Mouse (Mus musculus) adrenal gland, adult (tissue): ENCODE measurements around the gene Trim41.
"Not testable (repeated sequence)": the region's sequence is repeated elsewhere in the genome, so short reads cannot be mapped to it uniquely, and the experiment has no call there.

Experiments
- DNase-seq, 2 experiments: peaks; one replicate each; pipeline ENCODE4 v3.0.0; 2022 to 2023; ENCODE audit warnings: low spot score in 1 of 2; ENCODE audit not compliant: inconsistent age in 2 of 2

Gene Trim41

DNA sequence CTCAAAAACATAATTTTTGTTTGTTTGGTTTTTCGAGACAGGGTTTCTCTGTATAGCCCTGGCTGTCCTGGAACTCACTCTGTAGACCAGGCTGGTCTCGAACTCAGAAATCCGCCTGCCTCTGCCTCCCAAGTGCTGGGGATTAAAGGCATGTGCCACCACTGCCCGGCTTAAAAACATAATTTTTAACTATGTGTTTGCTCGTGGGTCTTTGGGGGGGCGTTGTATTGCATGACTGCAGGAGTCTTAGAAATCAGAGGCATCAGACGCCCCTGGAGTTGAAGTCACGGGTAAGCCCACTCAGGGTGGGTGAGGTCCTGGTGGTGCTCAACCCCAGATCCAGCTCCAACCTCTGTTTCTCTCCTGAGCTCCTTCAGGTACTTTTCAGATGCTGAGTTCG is 25.3 kb downstream of the Trim41 start:
- DNase-seq, result not testable (repeated sequence)

DNA sequence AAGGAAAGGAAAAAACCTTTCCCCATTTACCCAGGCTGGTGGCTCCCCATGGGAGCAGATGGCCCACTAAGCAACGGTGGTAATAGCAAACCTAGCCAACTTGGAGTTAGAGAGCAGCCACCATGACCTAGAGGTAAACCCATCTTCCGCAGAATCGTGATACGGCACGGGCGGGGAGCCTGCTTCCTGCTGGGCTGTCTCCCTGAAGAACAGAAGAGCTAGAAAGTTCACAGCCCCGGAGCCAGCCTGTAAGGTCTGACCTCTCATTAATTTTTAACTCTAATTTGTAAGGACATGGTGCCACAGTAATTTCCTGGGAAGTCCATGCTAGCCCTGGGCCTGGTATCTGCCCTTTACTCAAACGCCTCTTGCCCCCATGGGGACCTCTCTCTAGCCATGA is 26.2 kb downstream of the Trim41 start:
- DNase-seq, result peak in 1 of 2 experiments; percentile 26

DNA sequence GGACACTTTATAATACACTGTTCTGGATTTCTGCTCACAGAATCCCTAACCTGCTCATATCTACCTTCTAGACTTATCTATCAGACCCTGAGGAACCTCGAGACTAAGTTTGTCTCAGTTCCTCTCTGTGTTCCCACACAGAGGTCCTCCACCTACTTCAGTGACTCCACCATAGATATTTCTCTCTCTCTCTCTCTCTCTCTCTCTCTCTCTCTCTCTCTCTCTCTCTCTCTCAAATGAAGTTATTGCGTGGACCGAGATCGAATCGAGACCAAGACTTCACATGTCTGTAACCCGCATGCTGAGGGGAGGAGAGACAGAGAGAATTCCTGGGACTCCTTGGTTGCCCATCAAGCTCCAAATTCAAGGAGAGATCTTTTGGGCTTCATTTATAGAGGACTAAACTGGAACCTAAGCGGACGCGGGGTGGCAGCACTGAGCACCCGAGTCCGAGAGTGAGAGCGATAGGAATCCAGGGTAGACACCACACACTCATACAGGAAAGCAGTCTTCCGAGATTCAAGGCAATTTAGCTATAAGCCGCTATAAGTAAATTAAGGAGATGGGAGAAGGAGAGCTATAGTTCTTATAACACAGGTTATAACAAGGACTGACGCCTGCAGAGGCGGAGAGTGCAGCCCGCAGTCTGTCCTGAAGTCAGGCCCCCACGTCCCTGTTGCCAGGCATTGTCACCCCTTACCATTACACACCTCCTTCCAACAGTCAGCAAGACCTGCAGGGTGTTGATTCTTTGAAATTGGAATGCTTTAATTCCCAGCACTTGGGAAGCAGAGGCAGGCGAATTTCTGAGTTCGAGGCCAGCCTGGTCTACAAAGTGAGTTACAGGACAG is 27.0 kb downstream of the Trim41 start:
- DNase-seq, result peak; percentile 84 to 96

DNA sequence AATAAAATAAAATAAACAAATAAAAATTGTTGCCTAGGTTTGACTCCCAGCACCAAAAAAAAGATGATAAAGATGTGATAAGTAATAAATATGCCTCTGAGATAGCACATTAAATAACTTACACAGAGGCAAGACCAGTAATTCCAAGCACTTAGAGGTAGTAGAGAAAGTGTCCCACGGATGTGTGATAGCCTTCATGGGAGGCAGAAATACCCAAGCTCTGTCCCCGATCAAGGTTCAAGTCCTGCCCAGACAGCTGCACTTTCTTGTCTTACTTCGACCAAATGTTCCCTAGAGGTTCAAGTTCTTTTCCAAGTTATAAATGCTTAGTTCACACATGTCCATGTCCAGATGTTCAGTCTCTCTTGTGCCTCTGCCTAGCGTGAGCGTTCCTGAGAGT is 27.9 kb downstream of the Trim41 start:
- DNase-seq, result no peak

DNA sequence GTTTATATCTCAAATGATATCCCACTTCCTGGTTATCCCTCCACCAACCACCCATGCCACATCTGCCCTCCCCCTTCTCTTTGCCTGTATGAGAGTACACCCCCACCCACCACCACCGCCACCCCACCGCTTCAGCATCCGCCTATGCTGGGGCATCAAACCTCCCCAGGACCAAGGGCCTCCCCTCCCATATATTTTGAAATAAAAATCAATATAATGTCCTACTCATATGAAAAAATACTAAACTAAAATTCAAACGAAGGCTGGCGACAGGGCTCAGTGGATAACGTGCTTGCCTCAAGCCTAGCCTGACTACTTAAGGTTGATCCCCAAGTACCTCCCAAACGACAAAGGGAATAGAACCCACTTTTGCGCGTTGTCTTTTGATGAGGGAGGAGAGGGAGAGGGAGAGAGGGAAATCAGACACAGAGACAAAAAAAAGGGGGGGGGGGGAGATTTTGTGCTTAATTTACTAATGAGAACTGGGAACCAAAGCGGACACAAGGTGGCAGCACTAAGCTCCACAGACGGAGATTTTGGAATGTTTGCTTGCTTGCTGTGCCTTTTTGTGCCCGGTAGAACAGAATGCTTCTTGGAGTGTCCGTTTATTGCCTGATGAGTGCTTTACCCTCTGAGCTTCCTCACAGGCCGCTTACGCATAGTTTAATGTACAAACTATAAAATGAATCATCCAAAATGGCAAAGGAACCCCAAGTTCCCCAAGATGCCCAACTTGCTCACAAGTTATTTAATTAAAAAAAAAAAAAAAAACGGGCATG is 28.7 kb downstream of the Trim41 start:
- DNase-seq, result peak; percentile 72 to 93

DNA sequence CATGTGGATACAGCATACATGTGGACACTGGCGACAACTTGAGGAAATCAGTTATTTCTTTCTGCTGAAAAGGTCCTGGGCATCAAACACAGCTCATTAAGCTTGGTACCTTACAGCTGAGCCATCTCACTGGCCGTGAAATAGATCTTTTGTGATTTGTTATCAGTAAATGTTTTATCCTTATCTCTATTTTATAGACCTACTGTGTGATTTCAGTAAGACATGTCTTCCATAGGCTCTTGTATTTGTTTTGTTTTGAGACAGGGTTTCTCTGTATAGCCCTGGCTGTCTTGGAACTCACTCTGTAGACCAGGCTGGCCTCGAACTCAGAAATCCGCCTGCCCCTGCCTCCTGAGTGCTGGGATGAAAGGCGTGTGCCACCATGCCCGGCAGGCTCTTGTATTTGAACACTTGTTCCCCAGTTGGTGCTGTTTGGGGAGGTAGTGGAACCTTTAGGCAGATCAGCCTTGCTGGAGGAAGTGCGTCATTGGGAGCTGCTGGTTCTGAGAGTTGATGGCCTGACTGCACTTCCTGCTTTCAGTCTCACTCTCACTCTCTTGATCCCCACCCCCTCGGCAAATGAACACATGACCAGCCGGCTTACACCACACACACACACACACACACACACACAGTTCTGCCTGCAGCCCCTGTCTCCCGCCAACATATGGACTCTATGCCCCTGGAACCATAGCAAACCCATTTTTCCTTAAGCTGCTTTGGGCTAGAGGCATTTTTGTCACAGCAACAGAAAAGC is 29.5 kb downstream of the Trim41 start:
- DNase-seq, result peak in 1 of 2 experiments; percentile 50

DNA sequence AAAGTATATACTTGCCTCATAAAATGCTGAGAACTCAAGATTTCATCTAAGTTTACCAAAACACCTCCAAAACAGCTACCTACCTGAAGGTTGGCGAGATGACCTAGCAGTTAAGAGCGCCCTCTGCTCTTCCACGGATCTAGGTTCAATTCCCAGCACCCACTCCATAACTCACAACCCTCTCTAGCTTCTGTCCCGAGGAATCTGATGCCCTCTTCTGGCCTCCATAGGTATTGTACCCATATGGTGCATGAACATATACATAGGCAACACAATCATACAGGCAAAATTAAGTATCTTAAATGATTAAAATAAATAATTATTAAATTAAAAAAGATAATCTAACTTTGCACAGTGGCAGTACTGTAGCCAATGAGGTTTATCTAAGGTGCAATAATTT is 34.9 kb downstream of the Trim41 start:
- no peak for DNase-seq

DNA sequence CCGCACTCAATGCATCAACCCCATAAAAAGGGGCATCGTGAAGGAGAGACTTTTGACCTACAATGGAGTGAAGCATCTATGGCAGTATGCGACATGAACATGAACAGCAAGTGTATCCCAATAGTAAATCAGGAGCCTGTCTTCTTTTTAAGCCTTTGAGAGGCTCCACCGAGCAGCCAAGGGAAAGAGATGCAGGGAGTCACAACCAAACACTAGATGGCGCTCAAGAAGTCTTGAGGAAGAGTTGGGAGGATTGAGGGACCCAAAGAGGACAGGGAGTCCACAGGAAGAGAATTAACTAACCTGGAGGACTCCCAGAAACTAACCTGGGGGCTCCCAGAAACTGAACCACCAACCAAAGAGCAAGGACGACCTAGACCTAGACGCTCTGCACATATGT is 37.7 kb downstream of the Trim41 start:
- DNase-seq, result peak in 1 of 2 experiments; percentile 80

DNA sequence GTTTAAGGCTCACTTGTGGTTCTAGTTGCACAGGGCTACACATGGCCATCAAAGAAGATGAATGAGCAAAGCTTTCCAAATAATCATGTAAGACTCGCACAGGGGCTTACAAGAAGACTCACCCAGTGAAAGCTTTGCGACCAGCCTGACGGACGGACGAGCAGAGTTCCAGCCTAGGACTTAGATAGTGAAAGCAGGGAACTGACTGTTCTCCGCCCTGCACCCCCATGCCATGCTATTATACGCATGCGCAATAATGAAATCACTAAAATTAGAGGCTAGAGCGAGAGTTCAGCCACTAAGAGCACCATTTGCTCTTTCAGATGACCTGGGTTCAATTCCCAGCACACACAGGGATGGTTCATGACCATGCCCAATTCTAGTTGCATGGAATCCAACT is 39.9 kb downstream of the Trim41 start:
- DNase-seq, result no peak

DNA sequence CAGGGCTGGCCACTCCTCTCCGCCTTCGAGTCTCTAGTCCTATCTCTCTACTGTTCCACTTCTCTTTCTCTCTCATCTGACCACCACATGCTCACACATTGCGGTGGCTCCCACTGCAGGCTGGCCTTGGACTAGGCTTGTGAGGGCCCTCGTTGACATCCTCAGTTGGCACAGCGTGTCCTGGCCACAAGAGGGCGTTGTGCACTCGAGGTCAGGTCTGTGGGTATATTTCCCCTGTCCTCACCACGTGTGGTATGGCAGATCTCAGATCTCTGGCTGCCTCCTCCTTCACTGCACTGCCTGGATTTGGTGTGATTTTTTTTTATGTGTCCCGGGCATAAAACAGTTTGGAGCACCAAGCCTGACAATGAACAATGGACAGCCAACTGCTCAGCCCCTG is 40.5 kb downstream of the Trim41 start:
- DNase-seq, result peak in 1 of 2 experiments; percentile 30

DNA sequence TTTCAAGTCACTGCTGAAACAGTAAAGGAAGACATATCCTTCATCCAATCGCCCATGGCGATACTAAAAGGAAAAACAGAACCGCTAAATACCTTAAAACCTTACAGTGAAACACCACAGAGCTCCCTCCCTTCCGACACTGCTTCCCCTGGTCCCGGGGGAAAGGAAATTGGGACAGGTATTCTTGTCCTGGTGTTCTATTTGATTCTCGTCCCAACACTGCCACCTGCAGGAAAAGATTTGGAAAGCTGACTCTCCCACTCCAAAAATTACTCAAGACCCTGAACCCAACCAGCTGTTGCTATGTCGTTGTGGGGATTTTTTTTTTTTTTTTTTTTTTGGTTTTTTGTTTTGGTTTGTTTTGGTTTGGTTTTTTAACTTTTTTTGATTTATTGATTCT is 41.7 kb downstream of the Trim41 start:
- peak in 1 of 2 experiments; percentile 87 for DNase-seq

DNA sequence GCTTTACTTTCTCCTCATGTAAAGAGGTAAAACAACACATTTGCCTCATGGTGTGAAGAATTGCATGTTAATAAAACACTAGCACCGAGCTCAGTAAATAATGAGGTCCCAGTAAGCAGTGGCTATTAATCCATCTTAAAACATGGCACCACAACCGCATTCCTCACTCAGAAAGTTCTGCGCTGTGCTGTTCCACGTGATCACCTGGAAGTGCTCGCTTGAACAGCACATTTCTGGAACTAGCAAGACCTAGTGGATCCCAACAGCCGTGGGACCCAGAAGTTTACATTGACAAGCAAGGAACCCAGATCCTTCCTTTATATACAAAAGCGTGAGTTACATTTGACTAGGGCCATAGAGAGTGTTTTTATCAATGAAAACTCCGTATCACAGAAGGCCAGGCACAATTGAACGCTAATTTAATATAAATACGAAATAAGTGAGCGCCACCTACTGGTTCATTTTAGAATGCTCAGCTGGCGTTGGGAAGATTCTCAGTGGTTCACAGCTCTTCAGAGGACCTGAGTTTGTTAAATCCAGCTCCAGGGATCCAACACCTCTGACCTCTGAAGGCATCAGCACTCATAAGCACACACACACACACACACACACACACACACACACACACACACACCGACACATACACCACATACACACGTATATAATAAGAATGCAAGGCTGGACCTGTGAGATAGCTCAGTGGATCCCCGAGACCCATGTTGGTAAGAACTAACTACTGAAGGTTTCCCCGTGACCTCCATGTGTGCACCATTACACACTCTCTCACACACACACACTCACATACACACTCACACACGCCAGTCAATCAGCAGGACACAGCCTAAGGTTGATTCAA is 42.5 kb downstream of the Trim41 start:
- DNase-seq, result peak in 1 of 2 experiments; percentile 81

DNA sequence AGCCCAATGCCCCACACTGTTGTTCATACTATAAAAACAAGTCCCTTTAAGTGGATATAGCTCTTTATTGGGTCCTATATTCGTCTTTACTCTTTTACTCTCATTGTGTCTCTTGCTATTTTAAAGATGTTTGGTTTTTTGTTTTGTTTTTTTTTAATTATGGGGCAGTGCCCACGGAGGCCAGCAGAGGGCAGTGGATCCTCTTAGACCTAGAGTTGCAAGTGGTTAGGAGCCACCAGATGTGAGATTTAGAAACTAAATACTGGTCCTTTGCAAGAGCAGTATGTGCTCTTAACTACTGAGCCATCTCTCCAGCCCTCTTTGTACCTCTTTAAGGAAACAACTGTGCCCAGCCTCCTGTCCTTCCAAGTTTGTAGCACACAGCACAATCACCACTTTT is 45.5 kb downstream of the Trim41 start:
- DNase-seq, result peak in 1 of 2 experiments; percentile 55

DNA sequence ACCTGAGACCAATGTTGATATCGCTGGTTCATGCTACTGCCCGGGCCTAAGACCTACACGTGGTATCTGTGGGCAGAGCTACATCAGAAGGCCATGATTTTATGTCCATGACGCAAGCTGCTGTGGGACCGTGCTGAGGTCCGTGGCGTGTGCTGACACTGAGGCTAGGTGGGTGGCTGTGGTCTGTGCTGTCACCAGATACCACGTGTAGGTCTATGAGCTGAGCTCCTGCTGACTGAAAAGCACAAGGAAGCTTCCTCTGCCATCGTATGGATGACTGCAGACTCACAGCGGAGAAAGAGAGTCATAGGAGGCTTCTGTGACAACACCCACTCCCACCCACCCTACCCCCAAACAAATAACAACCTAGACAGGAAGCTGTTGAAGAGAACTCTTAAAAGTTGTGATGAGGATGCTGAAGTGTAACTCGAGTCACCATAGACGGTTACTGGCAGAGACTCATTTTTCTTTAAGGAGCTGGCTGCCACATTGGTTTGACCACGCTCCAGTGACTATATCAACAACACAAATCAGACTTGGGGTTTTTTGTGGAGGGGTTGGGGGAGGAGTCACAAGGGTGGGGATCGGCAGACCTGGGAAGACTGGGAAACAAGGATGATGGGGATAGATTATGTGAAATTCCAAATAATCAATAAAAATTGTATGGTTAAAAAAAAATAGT is 49.8 kb downstream of the Trim41 start:
- no peak for DNase-seq

DNA sequence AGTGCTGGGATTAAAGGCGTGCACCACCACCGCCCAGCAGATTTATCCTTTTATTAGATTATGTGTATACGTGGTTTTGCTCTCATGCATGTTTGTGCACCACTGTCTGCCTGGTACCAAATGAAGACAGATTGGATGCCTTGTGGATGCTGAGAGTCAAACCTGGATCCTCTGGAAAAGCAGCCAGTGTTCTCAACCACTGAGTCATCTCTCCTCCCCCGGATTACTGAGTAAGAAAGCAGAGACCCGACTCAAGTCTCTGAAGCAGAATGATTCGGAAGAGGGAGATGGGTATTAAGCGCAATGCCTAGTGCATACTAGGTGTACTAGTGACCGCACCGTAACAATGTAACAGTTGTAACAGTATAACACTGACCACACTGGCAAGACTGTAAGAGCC is 53.0 kb downstream of the Trim41 start:
- no peak for DNase-seq

DNA sequence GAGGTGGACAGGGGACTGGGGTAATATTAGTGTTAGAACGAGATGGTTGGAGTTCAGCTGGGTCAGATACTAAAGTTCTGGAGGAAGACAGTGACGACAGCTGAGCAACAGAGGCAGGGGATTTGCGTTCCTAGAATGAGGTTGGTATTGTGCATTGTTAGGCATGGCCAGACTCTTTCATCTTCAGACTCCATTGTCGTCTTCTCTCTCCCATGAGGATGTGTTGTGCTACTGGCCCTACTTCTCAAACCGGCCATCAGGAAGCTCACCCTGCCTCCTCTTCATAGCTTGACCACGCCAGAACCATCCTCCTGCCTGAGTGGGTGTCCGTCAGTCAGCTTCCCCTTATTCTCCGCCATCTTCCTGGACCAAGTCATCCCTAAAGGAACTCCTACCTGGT is 58.1 kb downstream of the Trim41 start:
- no peak for DNase-seq
